Mouse (Mus musculus) CH12F3 (cell line): Measurements from ENCODE around the gene Jmjd6.

ENCODE experiments used
- in situ Hi-C: fragments of 300-500 bp; cut with MboI; formaldehyde crosslinking; loops from 2 replicates; pipeline ENCODE4 v1.14.3; 2020; ENCODE audit warnings: low sequenced_read_pairs

Gene Jmjd6

GRCm38 (mm10) chr11:116808811-116809395 lies 34.3 kb downstream of the Jmjd6 start:
- in situ Hi-C loops = loop anchor here (10.0 kb wide), 1 partner anchor 164 kb away; no protein-coding TSS in a partner anchor

GRCm38 (mm10) chr11:116807938-116808606 lies 35.2 kb downstream of the Jmjd6 start:
- in situ Hi-C loops = loop anchor here (10.0 kb wide), 1 partner anchor 163 kb away; no protein-coding TSS in a partner anchor

- in situ Hi-C loops = loop anchor here (10.0 kb wide), 1 partner anchor 163 kb away; no protein-coding TSS in a partner anchor
These were observed 35.7 kb downstream of the Jmjd6 start for GRCm38 (mm10) chr11:116807526-116807925.

- in situ Hi-C loops = loop anchor here (10.0 kb wide), 1 partner anchor 162 kb away; no protein-coding TSS in a partner anchor
These were observed 36.1 kb downstream of the Jmjd6 start for GRCm38 (mm10) chr11:116807116-116807515.

- in situ Hi-C loops = loop anchor here (10.0 kb wide), 1 partner anchor 162 kb away; no protein-coding TSS in a partner anchor
These were observed 36.8 kb downstream of the Jmjd6 start for GRCm38 (mm10) chr11:116806136-116807071.

GRCm38 (mm10) chr11:116802709-116803108 lies 40.5 kb downstream of the Jmjd6 start:
- in situ Hi-C loops = loop anchor here (10.0 kb wide), 1 partner anchor 158 kb away; no protein-coding TSS in a partner anchor

GRCm38 (mm10) chr11:116801106-116801505 lies 42.1 kb downstream of the Jmjd6 start:
- in situ Hi-C loops = loop anchor here (10.0 kb wide), 1 partner anchor 156 kb away; no protein-coding TSS in a partner anchor

GRCm38 (mm10) chr11:116799364-116799763 lies 43.9 kb downstream of the Jmjd6 start:
- in situ Hi-C loops = no loop called here
